Mouse (Mus musculus): ENCODE measurements around the gene Per2.

- TF ChIP-seq CTCF (IDR thresholded peaks at IDR 0.05; ENCODE audit: borderline replicate concordance, insufficient read depth, low read depth, low read length) = no peak
- no peak for TF ChIP-seq POLR2A (IDR thresholded peaks at IDR 0.05; ENCODE audit: borderline replicate concordance, insufficient read depth, low read length)
Measured at GRCm38 (mm10) chr1:91417991-91418390, 41.1 kb downstream of the Per2 start.

Data from cerebellum, adult 2 months (tissue).